Mouse (Mus musculus): ENCODE measurements at regions not wholly inside any gene's neighbourhood (a gene's known extent, or its start where the extent isn't known, plus 50 kb on each side); places are given as distances from the start of the nearest gene placed in this dataset.

DNA sequence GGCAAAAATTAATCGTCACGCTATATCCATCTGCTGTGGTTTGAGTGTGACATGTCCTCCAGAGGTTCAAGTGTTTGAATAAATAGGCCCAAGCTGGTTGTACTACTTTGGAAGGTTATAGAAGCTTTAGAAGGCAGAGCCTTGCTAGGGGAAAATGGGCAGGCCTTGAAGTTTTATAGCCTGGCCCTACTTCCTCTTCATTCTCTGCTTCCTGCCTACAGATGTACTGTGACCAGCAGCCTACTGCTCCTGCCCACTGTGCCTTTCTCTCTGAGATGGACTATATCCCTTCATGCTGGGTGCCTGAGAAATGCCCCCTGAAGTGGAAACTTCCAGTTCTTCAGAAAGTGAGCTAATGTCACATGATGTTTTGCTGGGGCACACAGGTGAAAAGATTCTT lies 133.3 kb upstream of the Nrp1 start:
- no peak for DNase-seq (ENCODE audit: low spot score)

DNA sequence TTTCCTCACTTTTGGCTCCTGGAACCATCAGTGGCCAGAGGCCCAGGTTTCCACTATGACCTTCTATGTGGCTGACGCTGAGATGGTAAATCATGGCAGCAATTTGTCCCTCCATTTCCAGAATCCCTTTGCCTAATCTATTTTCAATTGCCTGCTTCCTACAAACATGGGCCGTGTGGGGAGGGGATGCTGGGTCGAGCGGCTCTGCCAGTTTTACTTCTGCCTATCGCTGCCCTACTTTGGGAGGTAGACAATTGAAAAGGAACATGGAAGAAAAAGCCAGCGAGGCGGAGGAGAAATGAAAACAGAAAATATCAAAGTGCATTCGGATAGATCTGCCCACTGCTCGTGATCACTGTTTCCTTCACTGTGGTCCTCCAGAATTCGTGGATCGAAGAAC lies 123.3 kb upstream of the Nrp1 start:
- no peak for DNase-seq (ENCODE audit: low spot score)

DNA sequence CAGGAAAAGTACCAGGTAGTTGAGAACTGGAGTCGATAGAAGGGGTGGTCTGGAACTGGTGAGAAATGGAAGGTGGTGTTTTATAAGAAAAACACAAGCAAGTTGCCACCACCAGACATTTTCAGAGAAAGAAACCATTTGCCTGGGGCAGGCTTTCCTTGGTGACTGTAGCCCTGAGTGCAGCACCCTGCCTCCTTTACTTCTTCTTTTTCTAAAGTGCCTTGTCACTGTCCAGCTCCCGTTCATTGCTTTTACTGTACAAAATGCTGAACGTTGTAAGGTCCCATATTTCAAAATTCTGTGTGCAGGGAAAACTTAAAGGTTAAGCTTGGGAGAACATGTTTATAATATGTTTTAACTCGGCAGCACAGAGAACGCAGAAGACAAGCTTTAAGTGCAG lies 122.9 kb upstream of the Nrp1 start:
- no peak for DNase-seq (ENCODE audit: low spot score)

DNA sequence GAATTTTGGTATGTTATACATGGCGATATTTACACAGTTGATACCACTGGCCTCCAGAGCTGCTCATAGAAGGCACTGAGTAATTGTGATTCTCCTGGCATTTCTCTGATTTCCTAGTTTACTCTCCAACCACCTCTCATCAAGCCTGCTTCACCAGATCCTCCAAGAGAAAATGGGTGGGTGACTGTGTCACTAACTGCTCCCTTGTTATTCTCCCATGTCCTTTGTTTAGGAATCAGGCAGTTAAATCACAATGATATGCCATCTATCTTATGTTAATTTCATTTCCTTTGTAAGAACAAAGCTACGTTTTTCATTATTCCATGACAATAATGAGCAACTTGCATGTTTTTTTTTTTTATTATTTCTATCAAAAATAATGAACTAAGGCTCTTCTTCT lies 122.3 kb upstream of the Nrp1 start:
- DNase-seq (ENCODE audit: low spot score), result no peak

DNA sequence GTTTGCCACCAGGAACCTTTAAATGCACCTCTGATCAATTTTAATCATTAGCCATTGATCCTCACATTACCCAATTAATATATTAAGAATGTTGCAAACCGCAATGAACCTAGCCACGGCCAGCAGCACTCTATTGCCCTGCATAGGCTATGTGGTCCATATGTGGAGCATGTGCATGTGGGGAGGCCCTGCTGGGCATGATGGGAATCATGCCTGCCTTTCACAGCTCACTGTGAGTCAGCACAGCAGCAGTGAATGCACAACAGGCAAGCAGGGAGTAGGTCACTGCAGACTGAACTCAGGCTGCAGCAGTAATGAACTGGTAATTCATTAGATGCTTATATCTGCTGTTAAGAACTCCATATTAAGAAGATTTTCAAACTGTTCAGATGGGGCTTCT lies 119.5 kb upstream of the Nrp1 start:
- no peak for DNase-seq (ENCODE audit: low spot score)

DNA sequence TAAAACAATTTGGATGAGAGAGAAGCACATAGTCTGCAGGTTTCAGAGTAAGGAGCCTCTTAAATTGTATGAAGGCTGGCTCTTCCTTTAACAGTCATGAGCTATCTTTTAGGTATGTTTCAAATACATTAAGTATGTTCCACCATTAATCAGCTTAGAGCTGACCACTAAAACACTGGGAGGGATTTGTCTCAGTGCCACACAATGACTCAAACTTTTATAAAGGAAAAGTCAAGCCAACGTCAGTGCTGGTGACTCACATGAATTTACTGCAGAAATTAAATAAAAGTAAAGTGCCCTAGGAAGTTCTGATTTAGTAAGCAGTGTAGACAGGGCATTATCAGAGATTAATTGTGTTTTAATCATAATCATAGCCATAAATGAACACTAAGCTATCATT lies 118.6 kb upstream of the Nrp1 start:
- no peak for DNase-seq (ENCODE audit: low spot score)

DNA sequence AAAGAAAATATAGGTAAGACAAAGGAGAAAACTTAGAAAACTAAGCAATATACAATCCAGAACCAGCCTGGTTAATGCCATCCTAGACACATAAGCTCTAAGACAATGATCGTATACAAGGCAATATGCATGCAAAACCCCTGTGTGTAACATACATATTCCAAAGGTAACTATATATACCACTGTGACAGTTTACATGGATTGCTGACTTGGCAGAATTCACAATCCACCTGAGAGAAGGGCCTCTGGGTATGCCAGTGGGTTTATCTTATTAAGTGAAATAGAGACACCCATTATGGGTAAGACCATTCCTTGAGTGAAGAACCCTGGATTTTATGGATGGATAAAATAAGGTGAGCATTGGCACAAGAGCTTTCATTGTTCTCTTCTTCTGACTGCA lies 117.2 kb upstream of the Nrp1 start:
- no peak for DNase-seq (ENCODE audit: low spot score)

DNA sequence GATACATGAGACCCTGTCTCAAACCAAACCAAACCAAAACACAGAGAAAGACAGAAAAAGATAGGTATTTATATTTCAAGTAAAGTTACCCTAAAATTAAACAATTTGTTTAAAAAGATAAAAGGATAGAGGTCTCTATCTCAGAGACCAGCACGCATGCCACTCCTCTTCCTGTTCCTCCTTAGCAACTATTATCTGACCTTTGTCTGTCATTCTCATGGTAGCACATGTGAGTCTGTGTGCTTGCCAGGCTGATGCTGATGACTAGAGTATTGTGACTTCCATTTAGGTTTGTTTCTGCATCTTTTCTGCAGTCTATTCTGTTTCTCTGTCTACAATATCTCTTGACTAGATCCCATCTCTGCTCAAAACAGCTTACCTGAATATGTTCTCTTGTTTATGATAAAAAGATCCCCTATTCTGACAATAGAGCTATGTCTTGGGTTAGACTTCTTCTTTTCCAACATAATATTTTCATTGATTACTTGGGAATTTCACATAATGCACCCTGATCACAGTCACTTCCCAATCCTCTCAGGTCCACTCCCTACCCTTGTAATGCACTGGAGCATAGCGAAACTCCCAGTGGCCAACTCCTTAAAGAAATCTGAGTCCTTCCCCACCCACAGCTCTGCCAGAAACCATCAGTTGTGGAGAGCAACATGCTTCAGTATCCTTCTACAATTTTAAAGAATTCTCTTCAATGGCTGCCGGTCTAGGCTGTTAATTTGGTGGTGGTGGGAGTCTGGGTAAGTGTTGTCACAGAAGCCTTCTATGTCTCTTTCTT lies 115.7 kb upstream of the Nrp1 start:
- no peak for DNase-seq (ENCODE audit: low spot score)

DNA sequence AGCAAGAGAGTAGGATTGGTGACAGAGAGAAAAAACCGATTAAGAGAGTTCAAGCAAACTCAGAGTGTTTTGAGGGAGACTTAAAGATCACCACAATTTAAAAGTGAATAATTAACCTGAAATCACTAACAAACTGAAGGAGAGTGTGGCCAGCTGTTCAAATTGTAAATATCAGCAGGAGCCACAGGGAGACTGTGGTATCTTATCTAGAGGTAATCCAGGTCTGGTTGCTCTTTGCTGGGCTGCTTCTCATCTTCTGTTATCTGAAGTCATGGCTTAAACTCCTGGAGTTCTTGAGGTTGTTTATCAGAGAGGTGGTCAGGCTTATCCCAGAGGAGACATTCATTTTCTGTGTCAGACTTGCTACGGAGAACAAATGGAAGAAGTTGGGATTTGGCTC lies 106.7 kb upstream of the Nrp1 start:
- peak; percentile 48 for DNase-seq (ENCODE audit: low spot score)

DNA sequence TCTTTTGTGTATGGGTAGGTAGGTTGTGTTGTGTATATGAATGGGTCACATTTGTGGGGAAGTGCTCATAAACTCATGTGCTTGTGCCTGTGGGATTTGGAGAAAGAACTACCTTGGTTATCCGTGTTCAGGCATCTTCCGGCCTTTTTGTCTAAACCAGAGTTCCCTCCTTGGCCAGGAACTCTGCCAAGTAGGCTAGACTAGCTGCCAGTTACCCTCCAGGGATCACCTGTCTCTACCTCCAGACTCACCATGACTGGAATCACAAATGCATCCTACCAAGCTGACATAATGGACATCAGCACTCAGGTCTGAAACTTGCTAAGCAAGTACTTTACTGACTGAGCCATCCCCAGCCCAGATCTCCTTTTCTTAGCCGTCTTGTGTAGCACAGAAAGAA lies 97.6 kb upstream of the Nrp1 start:
- no peak for DNase-seq (ENCODE audit: low spot score)

DNA sequence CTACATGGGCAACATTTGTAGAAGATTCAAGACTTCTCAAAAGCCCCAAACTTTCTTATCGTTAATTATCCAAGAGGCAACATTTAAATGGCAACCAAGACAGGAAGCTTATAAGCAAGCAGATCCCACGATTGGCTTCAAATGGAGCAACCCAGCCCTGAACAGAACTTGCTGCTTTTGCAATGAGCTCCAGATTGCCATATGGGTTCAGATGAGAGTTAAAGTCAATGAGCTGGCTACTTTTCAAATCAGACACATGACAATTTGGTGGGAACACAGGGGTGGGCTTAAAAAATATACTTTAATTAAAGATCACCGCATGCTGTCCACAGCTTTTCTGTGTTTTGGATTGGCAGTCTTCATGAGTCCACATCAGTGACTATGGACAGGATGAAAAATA lies 97.0 kb upstream of the Nrp1 start:
- no peak for DNase-seq (ENCODE audit: low spot score)

DNA sequence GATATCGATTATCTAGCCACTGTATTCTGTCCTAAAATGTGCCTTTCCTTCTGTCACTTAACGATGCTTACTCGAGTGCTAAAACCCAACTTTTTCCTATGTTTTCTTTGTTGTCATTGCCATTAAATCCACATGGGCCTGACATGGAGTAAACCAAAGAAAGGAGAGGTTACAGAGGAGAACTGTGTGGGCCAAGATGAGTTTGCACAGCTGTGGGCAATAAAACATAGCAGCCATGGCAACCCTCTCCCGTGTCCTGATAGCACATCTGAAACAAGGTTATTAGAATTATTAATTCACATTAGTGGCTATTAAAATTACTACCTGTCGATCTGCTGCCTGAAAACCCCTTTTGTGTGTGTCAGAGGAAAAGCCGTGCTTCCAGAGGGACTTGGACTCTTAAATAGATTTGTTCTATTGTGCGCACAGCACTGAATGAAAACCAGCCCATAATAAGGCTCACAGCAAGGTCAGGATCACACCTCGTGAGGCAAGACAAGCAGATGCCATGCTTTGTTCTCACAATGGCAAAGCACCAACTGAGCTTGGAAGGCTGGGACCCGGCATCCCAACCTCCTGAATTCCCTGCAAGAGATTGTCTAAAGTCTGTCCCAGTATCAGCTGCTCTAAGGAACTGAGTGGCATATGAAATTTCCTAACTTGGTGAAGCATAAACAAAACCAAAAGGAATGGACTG lies 95.0 kb upstream of the Nrp1 start:
- DNase-seq (ENCODE audit: low spot score), result no peak

DNA sequence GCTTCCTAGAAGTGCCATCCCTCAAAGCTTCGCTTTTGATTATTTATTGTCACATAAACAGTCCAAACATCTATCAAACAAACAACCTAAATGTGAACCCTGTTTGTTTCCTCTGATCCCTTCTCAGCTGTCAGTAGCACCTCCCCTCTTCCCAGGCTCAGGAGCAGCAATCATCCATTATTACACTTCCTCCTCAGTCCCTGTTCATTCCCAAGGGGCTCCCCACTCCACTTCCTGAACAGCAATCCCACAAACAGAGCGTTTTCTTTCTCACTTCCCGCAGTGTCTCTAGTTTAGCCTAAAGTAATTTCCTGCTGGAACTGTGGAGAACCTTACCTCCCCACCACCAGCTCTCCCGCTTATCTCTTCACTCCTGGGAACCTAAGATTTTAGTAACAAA lies 91.1 kb upstream of the Nrp1 start:
- no peak for DNase-seq (ENCODE audit: low spot score)

DNA sequence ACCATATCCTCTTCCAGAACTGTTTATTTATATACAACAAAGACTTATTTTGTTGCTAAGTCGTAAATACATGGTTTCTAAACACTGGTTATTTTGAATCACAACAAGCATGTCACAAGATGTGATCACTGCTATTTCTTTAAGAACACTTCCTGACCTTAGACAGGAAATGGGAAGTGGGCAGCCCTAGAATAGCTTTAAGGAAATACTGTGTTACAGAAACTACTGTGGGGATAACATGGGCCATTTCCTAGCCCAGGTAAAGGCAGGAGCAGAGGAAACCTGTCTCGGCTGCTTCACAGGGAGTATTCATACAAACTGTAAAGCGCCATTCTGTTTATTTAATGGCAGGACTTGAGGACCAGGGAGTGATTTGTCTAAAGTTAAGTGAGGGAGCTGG lies 90.4 kb upstream of the Nrp1 start:
- no peak for DNase-seq (ENCODE audit: low spot score)

DNA sequence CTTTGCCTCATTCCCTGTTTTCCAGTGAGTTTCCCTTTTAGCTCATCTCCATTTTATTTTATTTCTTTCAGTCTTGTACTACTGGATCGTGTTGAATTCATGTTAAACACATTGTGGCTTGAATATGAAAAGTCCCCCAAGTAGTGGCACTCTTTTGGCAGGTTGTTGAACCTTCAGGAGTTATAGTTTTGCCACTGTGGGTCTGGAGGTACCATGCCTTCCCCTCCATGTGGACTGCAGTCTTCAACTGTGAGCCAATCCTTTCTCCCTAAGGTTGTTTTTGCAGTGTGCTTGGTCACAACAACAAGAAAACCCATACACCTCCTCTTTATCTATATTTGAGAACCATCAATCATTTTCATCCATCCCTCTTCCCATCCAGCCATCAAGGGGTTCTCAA lies 88.9 kb upstream of the Nrp1 start:
- no peak for DNase-seq (ENCODE audit: low spot score)

DNA sequence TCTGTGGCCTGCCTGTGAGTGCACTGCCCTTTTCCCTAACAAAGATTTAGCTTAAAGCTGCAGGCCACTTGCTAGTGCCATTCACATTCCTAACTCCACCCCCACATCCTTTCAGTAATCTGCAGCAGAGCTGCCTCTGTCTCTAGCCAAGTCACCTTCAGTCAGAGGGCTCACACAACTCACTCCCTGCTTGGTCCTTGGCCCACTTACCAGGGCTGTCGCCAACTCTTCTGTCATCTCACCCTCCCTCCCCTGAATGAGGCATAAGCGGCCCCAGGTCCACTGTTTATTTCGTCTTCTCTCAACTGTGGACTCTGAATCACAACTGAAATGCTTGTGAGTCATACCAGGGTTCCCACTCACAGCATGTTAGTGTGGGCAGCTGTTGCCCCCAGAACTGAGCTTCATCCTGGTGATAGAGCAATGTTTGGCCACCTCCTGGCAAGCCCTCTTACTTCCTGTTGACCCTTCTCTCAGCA lies 85.5 kb upstream of the Nrp1 start:
- no peak for DNase-seq (ENCODE audit: low spot score)

DNA sequence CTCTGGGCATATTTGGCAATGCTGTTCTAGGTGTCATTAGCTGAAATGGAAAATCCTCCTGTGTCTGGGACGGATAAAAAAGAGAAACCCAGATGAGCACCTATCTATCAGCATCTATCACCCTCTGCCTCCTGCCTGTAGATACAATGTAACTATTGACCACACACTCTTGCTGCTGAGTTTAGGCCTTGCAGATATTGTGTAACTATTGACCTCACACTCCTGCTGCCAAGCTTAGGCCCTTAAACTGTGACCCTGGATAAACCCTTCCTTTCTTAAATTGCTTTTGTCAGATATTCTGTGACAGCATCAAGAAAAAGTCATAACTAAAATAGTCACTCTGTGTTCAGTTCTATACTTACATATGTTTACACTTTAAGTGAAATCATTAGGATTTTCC lies 81.9 kb upstream of the Nrp1 start:
- no peak for DNase-seq (ENCODE audit: low spot score)

DNA sequence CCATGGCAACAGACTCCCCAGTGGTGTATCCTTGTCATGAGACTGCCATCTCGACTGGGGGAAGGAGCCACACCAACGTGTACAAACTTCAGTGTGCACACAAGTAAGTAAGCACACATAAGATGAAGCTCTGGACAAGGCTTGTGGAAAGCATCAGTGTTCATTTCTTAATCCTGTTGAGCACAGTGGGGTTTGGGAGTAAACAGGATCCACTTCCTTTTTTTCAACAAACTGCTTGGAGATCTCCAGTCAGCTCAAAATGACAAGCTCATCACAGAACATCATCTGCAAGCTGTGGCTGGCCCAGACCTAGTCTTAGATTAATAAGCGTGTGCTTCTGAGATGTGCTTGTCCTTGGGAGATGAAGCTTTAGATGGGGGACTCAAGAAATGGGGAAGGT lies 75.6 kb upstream of the Nrp1 start:
- no peak for DNase-seq (ENCODE audit: low spot score)

DNA sequence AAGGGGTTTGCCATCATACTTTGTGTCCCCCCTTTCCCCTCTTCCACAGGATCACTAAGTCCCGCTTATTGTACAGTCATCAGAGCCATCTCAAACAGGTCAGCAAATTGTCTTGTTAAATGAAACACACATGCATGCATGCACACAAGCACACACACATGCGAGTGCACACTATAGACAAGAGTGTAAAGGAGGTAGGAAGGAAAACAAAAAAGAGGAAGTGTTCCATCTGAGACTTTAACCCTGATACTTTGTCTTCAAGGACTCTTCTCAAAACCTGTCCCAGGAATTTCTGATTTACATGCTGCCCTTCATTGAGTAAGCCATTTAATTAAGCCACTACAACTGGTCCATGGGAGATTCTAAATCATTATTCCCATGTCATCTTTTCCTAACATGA lies 75.0 kb upstream of the Nrp1 start:
- no peak for DNase-seq (ENCODE audit: low spot score)

DNA sequence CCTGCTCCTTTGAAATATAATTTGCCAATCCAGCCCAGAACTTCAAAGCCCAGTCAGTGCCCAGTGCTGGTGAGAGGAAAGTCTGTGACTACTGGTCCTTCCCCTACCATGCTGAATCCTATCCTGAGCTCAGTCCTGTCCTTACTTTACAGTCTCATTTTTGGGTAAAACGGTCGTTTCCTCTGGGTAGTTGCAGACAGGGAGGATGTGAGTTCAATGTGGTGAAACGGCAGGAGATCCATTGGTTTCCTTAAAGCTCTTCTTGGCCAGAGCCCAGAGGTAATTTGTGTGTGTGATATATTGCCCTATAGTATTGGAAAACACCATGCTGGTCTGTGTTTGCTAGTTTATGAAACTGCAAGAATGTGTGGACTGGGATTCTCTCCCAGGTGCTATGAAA lies 73.6 kb upstream of the Nrp1 start:
- no peak for DNase-seq (ENCODE audit: low spot score)

DNA sequence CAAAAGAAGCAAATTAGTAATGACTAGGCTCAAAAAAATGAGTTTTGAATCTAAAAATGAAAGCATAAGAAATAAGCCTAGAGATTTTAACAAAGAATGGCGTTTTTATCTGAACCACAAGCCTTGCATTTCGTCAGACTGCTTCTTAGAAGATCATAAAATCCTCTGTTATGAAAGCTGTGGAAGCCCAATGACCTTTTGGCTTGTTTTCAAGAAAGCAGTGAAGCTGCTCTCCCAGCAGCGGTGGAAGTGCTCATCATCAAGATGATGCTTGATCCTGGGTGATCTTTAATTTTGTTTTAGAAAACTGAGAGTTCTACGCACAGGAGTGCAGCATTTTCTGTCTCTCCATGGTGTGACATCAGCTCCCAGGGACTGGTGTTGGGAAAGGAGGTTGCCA lies 68.3 kb upstream of the Nrp1 start:
- DNase-seq (ENCODE audit: low spot score), result no peak

DNA sequence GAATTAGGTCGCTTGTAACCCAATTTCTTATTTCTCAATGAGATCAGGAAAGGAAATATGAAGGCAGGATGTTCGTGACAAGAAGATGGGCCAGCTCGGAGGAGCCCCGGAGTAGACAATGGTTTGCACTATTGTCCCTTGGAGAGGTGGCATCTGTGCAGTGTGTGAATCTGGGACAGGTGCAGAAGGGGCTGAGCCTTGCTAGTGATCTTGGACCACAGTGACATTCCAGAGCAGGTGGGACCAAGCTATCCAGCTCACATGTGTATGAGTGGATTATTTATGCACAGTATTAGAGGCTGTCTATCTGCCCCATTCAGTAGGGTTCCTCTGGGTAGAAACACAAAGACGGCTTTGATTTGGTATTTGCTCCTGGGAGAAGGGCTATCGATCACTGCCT lies 66.0 kb upstream of the Nrp1 start:
- no peak for DNase-seq (ENCODE audit: low spot score)

DNA sequence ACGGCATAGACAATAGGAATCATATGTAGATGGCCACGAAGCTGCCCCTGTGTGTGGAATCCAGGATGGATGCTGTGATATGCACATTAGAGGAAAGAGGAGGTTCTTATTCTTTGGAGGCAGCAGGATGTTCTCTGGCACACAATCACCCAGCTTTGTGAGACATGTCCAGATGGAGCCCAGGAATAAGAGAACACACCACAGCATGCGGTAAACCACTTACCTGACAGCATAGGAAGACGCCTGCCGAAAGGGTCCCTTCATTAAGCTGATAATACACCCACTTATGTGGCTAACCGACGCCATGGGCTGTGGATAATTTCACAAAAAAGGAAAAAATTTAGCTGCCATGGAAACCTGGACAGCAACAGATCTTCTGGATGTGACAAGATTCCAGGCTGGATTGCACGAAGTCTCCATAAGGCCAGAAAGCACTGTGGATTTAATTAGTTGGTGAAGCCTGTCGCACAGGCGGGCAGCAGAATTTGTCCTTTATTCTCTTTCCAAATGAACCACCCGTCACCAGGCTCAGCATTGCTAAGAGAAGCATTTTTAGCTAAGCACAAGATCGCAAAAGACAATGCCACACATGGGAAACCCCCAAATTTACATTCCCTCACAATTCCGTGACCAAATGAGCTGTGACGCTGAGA lies 61.5 kb upstream of the Nrp1 start:
- DNase-seq (ENCODE audit: low spot score), result no peak

All from yolk sac, embryonic 10.5 days (tissue).